Mouse (Mus musculus): ENCODE results near the gene Olfr930.

DNA sequence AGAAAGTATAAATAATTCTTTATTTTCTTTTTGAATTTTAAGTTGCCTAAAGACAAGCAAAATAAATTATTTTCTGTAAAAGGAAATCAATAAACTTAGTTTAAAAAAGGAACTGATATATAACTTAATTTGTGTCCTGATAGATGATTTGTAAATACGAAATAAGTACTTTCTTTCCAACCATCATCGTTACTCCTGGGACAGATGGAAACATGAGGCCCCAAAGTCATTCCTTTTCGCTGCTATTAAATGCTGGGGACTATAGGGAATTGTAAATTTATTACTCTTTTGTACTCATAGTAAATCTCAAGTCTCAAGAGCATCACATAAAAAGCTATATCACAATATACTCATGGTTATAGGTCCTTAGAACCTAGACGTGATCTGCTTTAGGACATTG, 42.4 kb downstream of the Olfr930 start, which contains the start of gene Olfr933:
- TF ChIP-seq CTCF (IDR thresholded peaks at IDR 0.05; ENCODE audit: low read depth, low read length) (no peak), POLR2A (IDR thresholded peaks at IDR 0.05; ENCODE audit: insufficient read depth, low read length) (no peak)

Measured in ES-Bruce4 (cell line).